Mouse (Mus musculus) left cerebral cortex, postnatal 14 days (tissue): ENCODE measurements around the gene Pkmyt1. TPM values are rescaled to one million over a fixed set of nuclear protein-coding genes. Genes with fewer than 3 reads are reported as not detected.

Experiments used
- DNase-seq, 2 experiments: peaks; one replicate each; pipeline ENCODE4 v3.0.0; 2021 to 2022; ENCODE audit warnings: low spot score in 2 of 2, mixed read lengths in 1 of 2
- intact Hi-C: fragments of 180-260 bp; cut with DNase I; formaldehyde crosslinking; loops from one replicate; pipeline ENCODE4 v1.15.1; 2025
- total RNA-seq, 2 experiments: library from RNA; stranded (reverse); gene quantifications; 2 replicates each; pipeline ENCODE4 v1.2.3; 2021

Gene Pkmyt1
- total RNA-seq, 2 experiments from 2014 or later = 3.3 to 5.7 TPM

DNA sequence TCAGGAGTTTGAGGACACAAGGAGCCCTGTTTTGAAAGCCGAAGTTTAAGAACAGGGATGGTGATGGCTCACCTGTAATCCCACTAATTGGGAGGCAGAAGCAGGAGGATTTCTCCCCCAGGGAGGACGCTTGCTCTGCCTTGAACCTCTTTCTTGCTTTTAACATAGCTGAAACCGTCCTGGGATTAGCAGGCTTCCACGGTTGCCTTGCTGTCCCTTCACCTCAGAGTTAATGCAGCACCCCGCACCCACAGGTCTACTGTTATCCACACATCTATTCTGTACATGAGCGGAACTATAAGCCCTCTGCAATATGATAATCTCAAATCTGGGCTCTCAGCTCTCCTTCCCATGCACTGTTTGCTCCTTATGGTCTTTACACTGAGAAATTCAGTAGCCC is 47.5 kb downstream of the Pkmyt1 start:
- intact Hi-C loops = loop anchor here (5.0 to 10.0 kb wide), 2 partner anchors 69 to 191 kb away; partner anchors contain the start of genes Prss32 and Prss41
- DNase-seq = no peak

DNA sequence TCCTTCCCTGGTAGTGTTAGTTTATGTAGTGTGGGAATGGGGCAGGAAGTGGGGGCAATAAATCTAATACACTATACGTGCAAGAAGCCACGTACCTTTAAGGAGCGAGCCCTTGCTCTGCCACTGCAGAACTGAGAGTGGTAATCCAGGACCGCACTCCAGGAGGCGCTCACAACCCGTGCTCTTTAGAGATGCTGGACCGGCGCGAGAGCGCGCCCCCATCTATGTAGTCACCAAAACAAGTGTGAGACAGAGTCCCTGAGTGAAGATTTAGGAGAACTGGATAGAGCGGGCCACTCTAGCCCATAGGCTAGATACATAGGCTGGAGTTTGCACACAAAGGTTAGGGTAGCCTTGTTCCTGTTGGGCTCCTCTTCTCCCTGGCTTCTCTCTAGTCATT is 48.0 kb downstream of the Pkmyt1 start:
- peak; percentile 82 to 88 for DNase-seq
- intact Hi-C loops = loop anchor here (5.0 to 10.0 kb wide), 2 partner anchors 68 to 191 kb away; partner anchors contain the start of genes Prss32 and Prss41

DNA sequence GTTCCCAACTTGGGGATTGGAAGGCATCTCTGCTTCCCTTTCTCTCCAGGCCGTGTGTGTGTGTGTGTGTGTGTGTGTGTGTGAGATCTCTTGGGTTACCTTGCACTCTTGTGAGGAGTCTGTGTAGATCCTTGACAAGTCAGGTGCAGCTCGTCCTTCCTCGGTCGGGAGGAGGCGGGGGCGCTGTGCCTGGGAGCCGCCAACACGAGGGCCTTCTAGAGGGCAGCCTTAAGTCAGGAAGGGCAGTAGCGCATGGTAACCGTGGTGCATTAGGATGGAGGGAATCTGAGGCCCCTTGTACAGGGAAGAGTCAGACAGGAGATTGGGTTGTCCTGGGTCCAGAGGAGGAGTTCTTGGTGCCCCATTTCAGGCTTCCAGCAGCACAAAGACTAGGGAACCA is 50.1 kb downstream of the Pkmyt1 start:
- intact Hi-C loops = loop anchor here (10.0 kb wide), 1 partner anchor 189 kb away; no protein-coding TSS in a partner anchor

DNA sequence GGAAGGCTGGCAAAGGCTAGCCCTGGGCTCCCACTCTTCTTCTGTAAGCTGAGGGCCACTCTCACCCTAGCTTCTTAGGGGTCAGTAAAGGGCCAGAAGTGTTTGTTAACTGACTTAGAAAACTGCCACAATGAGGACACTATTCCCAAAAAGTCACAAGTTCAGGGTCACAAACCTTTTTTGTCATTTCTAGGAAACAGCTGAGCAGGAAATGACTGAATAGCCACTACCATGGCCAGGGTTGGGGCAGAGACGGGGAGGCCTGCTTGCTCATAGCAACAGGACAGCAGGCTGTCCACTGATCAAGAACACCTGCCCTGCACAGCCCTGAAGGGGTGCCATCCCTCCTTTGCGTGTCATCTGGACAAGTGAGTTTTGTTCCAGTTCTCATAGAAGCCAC is 51.0 kb downstream of the Pkmyt1 start:
- DNase-seq = no peak
- intact Hi-C loops = loop anchor here (10.0 kb wide), 1 partner anchor 188 kb away; no protein-coding TSS in a partner anchor

More for the DNA sequence above, 50.1 kb downstream of the Pkmyt1 start:
- DNase-seq = no peak

DNA sequence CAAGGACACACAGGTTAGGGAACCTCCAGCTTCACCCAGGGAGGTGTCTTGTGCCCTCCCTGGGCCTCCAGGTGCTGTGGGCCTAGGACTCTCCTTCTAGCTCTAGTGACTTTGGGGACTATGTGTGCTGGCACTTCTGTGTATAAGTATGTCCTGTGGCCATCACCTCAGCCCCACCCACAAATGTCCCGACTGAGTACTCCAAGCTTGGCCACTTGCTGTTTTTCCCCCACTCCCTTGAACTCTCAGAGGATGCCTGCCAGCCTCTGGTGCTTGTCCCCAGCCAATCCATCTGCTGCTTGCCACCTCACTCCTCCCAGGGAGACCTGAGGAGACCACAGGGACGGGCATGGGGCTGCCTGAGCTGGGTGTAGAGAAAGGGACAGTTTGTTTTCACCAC is 52.3 kb downstream of the Pkmyt1 start:
- DNase-seq = no peak
- intact Hi-C loops = loop anchor here (10.0 kb wide), 1 partner anchor 186 kb away; no protein-coding TSS in a partner anchor

DNA sequence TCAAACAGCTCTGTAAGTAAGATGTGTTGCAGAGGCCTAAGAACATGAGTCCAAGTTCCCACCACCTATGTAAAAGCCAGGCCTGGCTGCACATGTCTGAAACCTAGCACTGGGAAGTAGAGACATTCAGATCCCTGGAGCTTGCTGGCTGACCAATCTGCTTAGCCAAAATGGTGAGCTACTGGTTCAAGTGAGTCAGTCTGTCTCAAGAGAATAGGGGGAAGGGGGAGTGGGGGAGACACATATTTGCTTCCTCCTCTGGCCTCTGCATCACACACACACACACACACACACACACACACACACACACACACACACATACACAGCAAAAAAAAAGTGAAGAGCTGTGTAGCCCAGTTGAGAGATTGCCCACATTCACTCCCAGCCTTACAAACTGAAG is 57.2 kb downstream of the Pkmyt1 start:
- no peak for DNase-seq
- intact Hi-C loops = no loop called here

DNA sequence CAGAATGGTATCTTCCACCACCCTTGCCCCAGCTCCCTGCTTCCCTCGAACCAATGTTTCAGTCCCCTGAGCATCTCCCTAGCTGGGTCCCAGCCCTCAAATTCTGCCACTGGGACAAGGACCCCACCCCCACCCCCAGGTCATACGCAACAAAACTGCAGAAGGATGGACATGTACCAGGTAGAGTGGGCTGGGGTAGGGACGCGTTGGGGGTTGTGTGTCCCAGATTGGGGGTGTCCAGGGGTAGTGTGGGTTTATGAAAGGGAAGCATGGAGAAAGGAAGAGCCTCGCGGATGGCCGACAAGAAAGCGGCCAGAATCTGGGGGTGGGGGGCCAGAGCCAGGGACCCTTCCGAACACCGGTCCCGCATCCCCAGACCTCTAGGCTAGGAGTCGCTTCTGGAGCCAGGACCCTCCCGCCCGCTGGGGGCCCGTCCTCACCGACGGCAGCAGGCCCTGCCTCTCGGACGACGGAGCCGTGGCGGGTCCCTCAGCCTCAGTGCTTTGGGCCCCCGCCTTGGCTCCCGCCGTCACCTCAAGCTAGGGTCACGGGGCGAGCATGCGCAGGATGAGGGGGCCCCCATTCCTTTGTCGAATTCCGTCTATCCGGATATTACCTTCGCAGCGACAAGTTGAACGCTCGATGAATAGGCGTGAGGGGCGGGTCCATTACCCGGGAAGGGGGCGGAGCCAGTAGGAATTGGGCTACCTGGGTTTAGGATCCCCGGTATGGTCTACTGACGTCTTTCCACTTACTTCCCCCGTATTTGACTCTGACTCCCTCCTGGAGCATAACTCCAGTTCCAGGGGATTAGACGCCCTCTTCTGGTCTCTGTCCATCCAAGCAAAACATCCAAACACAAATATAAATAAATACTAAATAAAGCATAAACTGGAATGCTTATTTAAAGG is 59.7 kb downstream of the Pkmyt1 start, which contains the start of gene Flywch2:
Gene Flywch2, minus strand, starts transcription at position 521 of the 911 bp plus-strand sequence.
- DNase-seq = peak; percentile 90 to 94
- intact Hi-C loops = no loop called here

Other genes with a start within 250 kb of the Pkmyt1 start
- not detected for gene Vmn2r117, start 246.6 kb upstream of the Pkmyt1 start, total RNA-seq
- gene Zfp213, start 162.1 kb upstream of the Pkmyt1 start, total RNA-seq = 1 to 10 TPM; 6.6 to 6.8 TPM
- 10 to 100 TPM; 28.3 to 29.0 TPM for gene Zfp13, start 126.8 kb upstream of the Pkmyt1 start, total RNA-seq
- gene Zscan10, start 125.5 kb upstream of the Pkmyt1 start, total RNA-seq = not detected
- 1 to 10 TPM; 1.1 to 1.2 TPM for gene Mmp25, start 81.1 kb upstream of the Pkmyt1 start, total RNA-seq
- not detected for gene Bicdl2, start 65.8 kb upstream of the Pkmyt1 start, total RNA-seq
- gene Hcfc1r1, start 52.7 kb upstream of the Pkmyt1 start, total RNA-seq = 100 to 1,000 TPM; 137 to 143 TPM
- 1 to 10 TPM; 8.2 to 8.9 TPM for gene Thoc6, start 52.5 kb upstream of the Pkmyt1 start, total RNA-seq
- 1 to 10 TPM; 6.3 to 9.6 TPM for gene Tnfrsf12a, start 48.9 kb upstream of the Pkmyt1 start, total RNA-seq
- not detected for gene Cldn6, start 47.1 kb upstream of the Pkmyt1 start, total RNA-seq
- under 1 TPM in 1 of 2 experiments, not detected in 1; 0.23 TPM for gene Cldn9, start 42.3 kb upstream of the Pkmyt1 start, total RNA-seq
- under 1 TPM in 1 of 2 experiments, not detected in 1; 0.37 TPM for gene 1520401A03Rik, start 3.6 kb upstream of the Pkmyt1 start, total RNA-seq
- 10 to 100 TPM; 54.2 to 56.8 TPM for gene Paqr4, start 14.5 kb downstream of the Pkmyt1 start, total RNA-seq
- gene Kremen2, start 19.5 kb downstream of the Pkmyt1 start, total RNA-seq = under 1 TPM; 0.40 to 0.48 TPM
- gene Flywch1, start 45.3 kb downstream of the Pkmyt1 start, total RNA-seq = 100 to 1,000 TPM; 173 to 185 TPM
- gene Flywch2, start 59.7 kb downstream of the Pkmyt1 start, total RNA-seq = 10 to 100 TPM; 25.7 to 30.1 TPM
- 100 to 1,000 TPM; 573 to 599 TPM for gene Srrm2, start 64.2 kb downstream of the Pkmyt1 start, total RNA-seq
- 100 to 1,000 TPM; 334 to 397 TPM for gene Elob, start 102.8 kb downstream of the Pkmyt1 start, total RNA-seq
- not detected for gene Prss33, start 109.7 kb downstream of the Pkmyt1 start, total RNA-seq
- gene Prss32, start 117.5 kb downstream of the Pkmyt1 start, total RNA-seq = 1 to 10 TPM in 1 of 2 experiments, not detected in 1; 1.1 TPM
- 1 to 10 TPM; 1.9 to 2.2 TPM for gene Prss41, start 117.8 kb downstream of the Pkmyt1 start, total RNA-seq
- gene Prss21, start 141.7 kb downstream of the Pkmyt1 start, total RNA-seq = not detected
- not detected for gene Dcpp1, start 154.5 kb downstream of the Pkmyt1 start, total RNA-seq
- gene Dcpp2, start 154.5 kb downstream of the Pkmyt1 start, total RNA-seq = not detected
- not detected for gene Dcpp3, start 191.1 kb downstream of the Pkmyt1 start, total RNA-seq
- not detected for gene Sbp, start 215.3 kb downstream of the Pkmyt1 start, total RNA-seq
- gene Sbpl, start 228.9 kb downstream of the Pkmyt1 start, total RNA-seq = not detected